Mouse (Mus musculus) right cerebral cortex, postnatal 10 days (tissue): ENCODE measurements at regions not wholly inside any gene's neighbourhood (a gene's known extent, or its start where the extent isn't known, plus 50 kb on each side); places are given as distances from the start of the nearest gene placed in this dataset.
A peak's percentile ranks its signal among the peaks of the same experiment; 100 is the strongest.

Experiments used
- DNase-seq, 2 experiments: peaks; one replicate each; pipeline ENCODE4 v3.0.0; 2021; ENCODE audit warnings: low spot score in 2 of 2

DNA sequence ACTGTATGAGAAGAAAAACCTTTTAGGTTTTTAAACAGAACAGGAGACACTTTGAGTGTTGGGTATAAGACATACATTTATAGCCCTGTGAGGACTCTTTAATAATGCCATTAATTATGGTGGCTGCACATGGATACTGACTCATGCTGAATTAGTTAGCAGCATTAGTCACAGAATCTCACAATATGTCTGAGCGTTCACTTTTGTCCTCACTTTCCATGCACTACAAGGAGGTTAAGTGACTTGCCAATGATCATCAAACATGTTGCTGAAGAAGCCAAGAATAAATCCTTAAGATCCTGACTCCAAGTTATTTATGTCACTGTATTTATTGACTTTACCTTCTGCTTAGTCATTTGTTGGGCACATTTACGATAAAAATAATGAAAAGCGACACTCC, 105.6 kb upstream of the Atxn7l3b start:
- DNase-seq, result no peak

DNA sequence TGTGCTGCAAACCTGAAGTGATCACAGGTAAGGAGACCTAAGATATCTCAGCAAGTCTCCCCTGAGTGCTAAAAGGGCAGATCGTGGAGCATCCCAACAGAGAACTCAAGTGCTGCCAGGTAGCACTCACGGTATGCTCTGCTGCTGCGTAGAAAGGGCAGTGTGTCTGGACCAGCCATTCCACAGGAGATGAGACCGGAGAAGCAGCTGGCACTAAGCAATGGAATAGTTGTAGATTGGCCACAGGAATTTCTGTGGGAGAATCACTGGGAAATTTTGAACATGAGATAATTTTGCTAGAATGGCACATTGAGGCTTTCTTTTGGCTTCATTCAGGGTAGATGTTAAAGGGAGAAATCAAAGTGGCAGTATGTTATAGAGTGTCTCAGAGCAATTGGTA, 104.1 kb upstream of the Atxn7l3b start:
- DNase-seq, result no peak

DNA sequence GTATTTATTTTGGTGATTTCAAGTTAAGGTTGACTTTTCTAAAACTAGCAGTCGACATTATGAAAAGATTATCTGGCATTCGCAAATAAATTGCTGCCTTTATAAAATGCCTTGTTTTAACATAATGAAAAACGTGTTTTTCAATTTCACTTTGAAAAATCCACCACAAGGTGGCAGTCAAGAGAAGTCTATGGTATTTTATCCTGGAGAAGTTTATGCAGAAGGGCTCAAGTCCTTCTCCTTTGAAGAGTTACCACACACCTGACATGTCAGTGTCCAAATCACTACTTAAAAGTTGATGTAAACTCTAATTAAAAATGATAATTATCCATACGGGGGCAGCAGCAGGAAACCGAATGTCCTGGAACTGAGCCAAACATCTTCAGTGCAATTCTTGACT, 98.5 kb upstream of the Atxn7l3b start:
- DNase-seq, result peak in 1 of 2 experiments; percentile 22

DNA sequence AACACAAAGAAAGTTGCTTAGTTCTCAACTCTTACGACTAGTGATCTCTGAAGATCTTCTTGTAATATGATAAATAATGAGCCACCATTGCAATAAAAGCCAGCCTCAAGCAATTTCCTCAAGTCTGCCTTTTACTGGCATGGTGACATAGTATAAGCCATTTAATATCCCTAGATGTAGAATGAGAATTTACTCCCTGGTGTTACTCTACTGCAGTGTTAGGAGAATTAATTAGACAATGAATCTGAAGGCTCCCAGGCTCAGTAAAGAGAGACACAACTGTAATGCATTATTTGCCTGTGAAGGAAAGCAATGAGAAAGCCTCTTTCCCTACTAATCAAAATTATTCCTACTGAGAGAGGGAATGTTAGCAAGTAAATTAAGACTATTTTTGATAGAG, 95.8 kb upstream of the Atxn7l3b start:
- no peak for DNase-seq

DNA sequence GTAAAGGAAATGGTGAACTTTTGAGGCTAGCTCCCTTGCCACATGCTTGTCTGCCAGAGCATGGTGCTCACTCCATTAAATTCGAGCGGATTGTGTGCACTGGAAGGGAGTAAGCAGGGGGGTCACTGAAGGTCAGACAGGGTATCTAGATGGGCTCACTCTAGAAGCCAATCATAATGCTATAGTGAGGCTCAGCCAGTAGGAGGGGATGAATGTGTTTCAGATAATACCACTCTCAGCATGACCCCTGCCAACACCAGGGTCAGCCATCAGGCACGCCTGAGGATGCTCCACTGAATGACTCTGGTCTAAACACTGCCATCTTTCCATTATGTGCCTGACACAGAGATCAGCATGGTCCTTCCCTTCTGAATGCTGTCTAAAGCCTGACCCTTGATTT, 80.3 kb upstream of the Atxn7l3b start:
- no peak for DNase-seq

DNA sequence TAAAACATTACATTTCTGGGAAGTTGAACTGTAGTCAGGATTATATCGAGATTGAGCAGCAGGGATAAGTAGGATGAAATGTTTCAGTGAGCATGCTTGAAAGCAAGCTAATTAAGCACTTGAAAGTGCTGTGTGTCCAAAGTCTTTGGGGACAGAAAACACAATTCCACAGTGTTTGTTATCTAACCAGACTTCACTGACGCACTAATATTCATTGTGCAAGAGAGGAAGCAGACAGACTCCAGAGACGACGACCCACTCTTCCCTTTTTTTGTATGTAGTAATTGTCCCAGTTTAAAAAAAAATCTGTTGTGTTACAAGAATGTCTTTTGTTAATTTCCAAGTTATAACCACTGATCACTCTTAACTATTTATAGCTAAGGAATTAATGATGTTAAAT, 61.9 kb upstream of the Atxn7l3b start:
- no peak for DNase-seq

DNA sequence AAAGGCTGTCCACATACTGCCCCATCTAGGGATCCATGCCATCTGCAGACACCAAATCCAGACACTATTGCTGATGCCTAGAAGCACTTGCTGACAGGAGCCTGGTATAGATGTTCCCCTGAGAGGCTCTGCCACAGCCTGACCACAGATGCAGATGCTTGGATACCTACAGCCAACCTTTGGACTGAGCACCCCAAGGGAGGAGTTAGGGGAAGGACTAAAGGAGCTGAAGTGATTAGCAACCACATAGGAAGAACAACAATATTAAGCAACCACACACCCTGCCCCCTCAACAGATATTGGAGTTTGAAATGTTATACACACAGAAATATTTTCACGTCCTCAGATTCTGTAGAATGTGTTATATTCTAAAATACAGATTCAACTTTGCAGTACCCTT, 53.9 kb upstream of the Atxn7l3b start:
- DNase-seq, result no peak
